Mouse (Mus musculus) kidney, embryonic 16.5 days (tissue): ENCODE data around the gene Fbxl18. TPM values are rescaled to one million over a fixed set of nuclear protein-coding genes. Genes with fewer than 3 reads are reported as not detected.

ENCODE experiments used
- ATAC-seq: fragments of 200-750 bp; cut with Nextera tagmentation; 2 replicates; pipeline ENCODE4 v1.8.0; 2017; ENCODE audit warnings: moderate TSS enrichment; ENCODE audit not compliant: low FRiP score, low TSS enrichment
- H3K27ac ChIP-seq: fragments of 300-500 bp; sonication (generic); 2 replicates; pipeline ENCODE4 v1.5.1; 2014; ENCODE audit warnings: low read length
- H3K27me3 ChIP-seq: fragments of 300-500 bp; sonication (generic); 2 replicates; pipeline ENCODE4 v1.6.1; 2014; ENCODE audit warnings: low read length, control low read depth, mixed read lengths; ENCODE audit not compliant: insufficient read depth
- H3K36me3 ChIP-seq: fragments of 300-500 bp; sonication (generic); 2 replicates; pipeline ENCODE4 v1.6.1; 2014; ENCODE audit warnings: low read length, control low read depth, mixed read lengths; ENCODE audit not compliant: insufficient read depth
- H3K4me1 ChIP-seq: fragments of 300-500 bp; sonication (generic); 2 replicates; pipeline ENCODE4 v1.6.1; 2014; ENCODE audit warnings: low read length, control low read depth, mixed read lengths; ENCODE audit not compliant: insufficient read depth
- H3K4me2 ChIP-seq: fragments of 300-500 bp; sonication (generic); replicated peaks from 2 replicates; pipeline ENCODE4 v1.6.1; 2014; ENCODE audit warnings: low read depth, low read length
- H3K4me3 ChIP-seq: fragments of 300-500 bp; sonication (generic); 2 replicates; pipeline ENCODE4 v1.5.1; 2014; ENCODE audit warnings: mild to moderate bottlenecking, low read length
- H3K9ac ChIP-seq: fragments of 300-500 bp; sonication (generic); replicated peaks from 2 replicates; pipeline ENCODE4 v1.6.1; 2014; ENCODE audit warnings: low read length
- H3K9me3 ChIP-seq: fragments of 300-500 bp; sonication (generic); 2 replicates; pipeline ENCODE4 v1.6.1; 2016; ENCODE audit warnings: low read length, control low read depth
- WGBS: fragments of 180-500 bp; shearing (Covaris S2); extraction: QIAGEN DNeasy Blood & Tissue Kit; methylation state at CpG from one replicate; pipeline ENCODE4 v1.1.7; 2014; 5-methylcytosine and 5-hydroxymethylcytosine counted together
- polyA plus RNA-seq: library from polyadenylated mRNA; unstranded; fragments of >200 nt; fragmentation: Nextera tagmentation; extraction: Ambion mirVana; gene quantifications from 2 replicates; pipeline ENCODE4 v1.2.1, GENCODE M21; 2015

Fbxl18 gene
- 14.0 and 17.2 TPM in 2 replicates for polyA plus RNA-seq

GRCm38 (mm10) chr5:142894918-142895613, at the start of gene Fbxl18:
Gene Fbxl18, minus strand, starts transcription at chr5:142895421.
- Histone ChIP-seq H3K4me1 (peaks cover 18% of the 10 kb centered on the region), H3K27ac (peak within 1 kb of the TSS; percentile 86), H3K36me3 (peaks cover 6% of the 10 kb centered on the region), H3K9me3 (no peaks in the 10 kb centered on the region), H3K4me3 (peak within 1 kb of the TSS; percentile 88), H3K4me2 (peak within 1 kb of the TSS; percentile 87), H3K9ac (peak within 1 kb of the TSS; percentile 88), H3K27me3 (no peaks in the 10 kb centered on the region)
- under 1% methylated on average over 40 of the region's 40 CpGs for WGBS
- peak; percentile 97 for ATAC-seq

- no peak overlapping the region for H3K27ac ChIP-seq
- 70% methylated on average over 2 of the region's 2 CpGs for WGBS
- H3K4me2 ChIP-seq: no peak overlapping the region
Measured at GRCm38 (mm10) chr5:142940393-142940792, 45.2 kb upstream of the Fbxl18 start.

GRCm38 (mm10) chr5:142937956-142938727, 42.9 kb upstream of the Fbxl18 start:
- Histone ChIP-seq H3K4me1 (0 out of 2 replicates have a peak, but pooled peaks cover 3% of the 10 kb centered on the region), H3K9me3 (0 out of 2 replicates have a peak, but pooled peaks cover 5% of the 10 kb centered on the region), H3K9ac (0 out of 2 replicates have a peak overlapping the region, but pooled peaks have one; percentile 22), H3K36me3 (no peaks in the 10 kb centered on the region), H3K27me3 (no peaks in the 10 kb centered on the region), H3K27ac (no peak overlapping the region), H3K4me3 (no peak overlapping the region), H3K4me2 (0 out of 2 replicates have a peak overlapping the region, but pooled peaks have one; percentile 10)
- ATAC-seq: no peak
- 35% methylated on average over 19 of the region's 19 CpGs for WGBS

More at GRCm38 (mm10) chr5:142940393-142940792, 45.2 kb upstream of the Fbxl18 start:
- Histone ChIP-seq H3K4me1 (peaks cover 7% of the 10 kb centered on the region; the same call in 1 of the 2 replicates), H3K36me3 (no peaks in the 10 kb centered on the region), H3K9me3 (0 out of 2 replicates have a peak, but pooled peaks cover 5% of the 10 kb centered on the region), H3K4me3 (no peak overlapping the region), H3K9ac (no peak overlapping the region), H3K27me3 (no peaks in the 10 kb centered on the region)
- no peak for ATAC-seq

GRCm38 (mm10) chr5:142936336-142936719, 41.1 kb upstream of the Fbxl18 start:
- peak; percentile 58 for ATAC-seq
- 0 out of 2 replicates have a peak, but pooled peaks cover 5% of the 10 kb centered on the region for H3K9me3 ChIP-seq
- H3K9ac ChIP-seq: peak overlapping the region; percentile 54
- H3K27ac ChIP-seq: no peak overlapping the region
- H3K4me1 ChIP-seq: 0 out of 2 replicates have a peak, but pooled peaks cover 3% of the 10 kb centered on the region
- H3K4me2 ChIP-seq: peak overlapping the region; percentile 53
- H3K36me3 ChIP-seq: no peaks in the 10 kb centered on the region
- H3K27me3 ChIP-seq: no peaks in the 10 kb centered on the region
- WGBS: 3% methylated on average over 17 of the region's 17 CpGs
- peak overlapping the region; percentile 31 for H3K4me3 ChIP-seq

GRCm38 (mm10) chr5:142935642-142936335, 40.6 kb upstream of the Fbxl18 start:
- peak; percentile 69 for ATAC-seq
- WGBS: 18% methylated on average over 13 of the region's 13 CpGs
- Histone ChIP-seq H3K27me3 (no peaks in the 10 kb centered on the region), H3K36me3 (no peaks in the 10 kb centered on the region), H3K4me2 (peak overlapping the region; percentile 53), H3K4me1 (0 out of 2 replicates have a peak, but pooled peaks cover 3% of the 10 kb centered on the region), H3K9ac (peak overlapping the region; percentile 54), H3K9me3 (0 out of 2 replicates have a peak, but pooled peaks cover 4% of the 10 kb centered on the region), H3K4me3 (peak overlapping the region; percentile 31), H3K27ac (no peak overlapping the region)

- Histone ChIP-seq H3K27ac (no peak overlapping the region), H3K4me3 (no peak overlapping the region), H3K4me1 (peaks cover 9% of the 10 kb centered on the region; the same call in 1 of the 2 replicates), H3K4me2 (no peak overlapping the region), H3K9ac (no peak overlapping the region), H3K36me3 (no peaks in the 10 kb centered on the region), H3K27me3 (no peaks in the 10 kb centered on the region), H3K9me3 (no peaks in the 10 kb centered on the region)
- no peak for ATAC-seq
- WGBS: 79% methylated on average over 8 of the region's 8 CpGs
Measured at GRCm38 (mm10) chr5:142932731-142933130, 37.5 kb upstream of the Fbxl18 start.

GRCm38 (mm10) chr5:142932084-142932685, 37.0 kb upstream of the Fbxl18 start:
- 0 out of 2 replicates have a peak overlapping the region, but pooled peaks have one; percentile 36 for H3K9ac ChIP-seq
- no peaks in the 10 kb centered on the region for H3K27me3 ChIP-seq
- 24% methylated on average over 9 of the region's 9 CpGs for WGBS
- H3K36me3 ChIP-seq: no peaks in the 10 kb centered on the region
- no peak overlapping the region for H3K4me3 ChIP-seq
- 0 out of 2 replicates have a peak overlapping the region, but pooled peaks have one; percentile 5 for H3K4me2 ChIP-seq
- peak; percentile 21 for ATAC-seq
- H3K27ac ChIP-seq: peak overlapping the region; percentile 9; the same call in 1 of the 2 replicates
- peaks cover 9% of the 10 kb centered on the region; the same call in 1 of the 2 replicates for H3K4me1 ChIP-seq
- H3K9me3 ChIP-seq: no peaks in the 10 kb centered on the region

GRCm38 (mm10) chr5:142931241-142931745, 36.1 kb upstream of the Fbxl18 start:
- Histone ChIP-seq H3K27ac (no peak overlapping the region), H3K36me3 (no peaks in the 10 kb centered on the region), H3K4me1 (peaks cover 16% of the 10 kb centered on the region), H3K9ac (no peak overlapping the region), H3K4me2 (no peak overlapping the region), H3K27me3 (no peaks in the 10 kb centered on the region), H3K9me3 (no peaks in the 10 kb centered on the region), H3K4me3 (no peak overlapping the region)
- 90% methylated on average over 9 of the region's 9 CpGs for WGBS
- no peak for ATAC-seq

- H3K27ac ChIP-seq: peak overlapping the region; percentile 82
- peak overlapping the region; percentile 71 for H3K9ac ChIP-seq
- peak overlapping the region; percentile 66 for H3K4me2 ChIP-seq
- peaks cover 20% of the 10 kb centered on the region for H3K4me1 ChIP-seq
- H3K4me3 ChIP-seq: peak overlapping the region; percentile 49
- ATAC-seq: peak; percentile 7; the same call in 1 of the 2 replicates
- no peaks in the 10 kb centered on the region for H3K9me3 ChIP-seq
- 5% methylated on average over 4 of the region's 4 CpGs for WGBS
- H3K27me3 ChIP-seq: no peaks in the 10 kb centered on the region
- H3K36me3 ChIP-seq: no peaks in the 10 kb centered on the region
Measured at GRCm38 (mm10) chr5:142929400-142929752, 34.2 kb upstream of the Fbxl18 start.
